Mouse (Mus musculus) left cerebral cortex, postnatal 36 days (tissue): ENCODE results near the gene Olfr1131. TPM values are rescaled to one million over a fixed set of nuclear protein-coding genes. Genes with fewer than 3 reads are reported as not detected.
"Not testable (repeated sequence)": the region's sequence is repeated elsewhere in the genome, so short reads cannot be mapped to it uniquely, and the experiment has no call there.

Source experiments
- DNase-seq, 2 experiments: peaks; one replicate each; pipeline ENCODE4 v3.0.0; 2021 to 2022; ENCODE audit warnings: low spot score in 2 of 2, mixed read lengths in 1 of 2
- intact Hi-C: fragments of 180-260 bp; cut with DNase I; formaldehyde crosslinking; loops from one replicate; pipeline ENCODE4 v1.15.1; 2025
- total RNA-seq, 2 experiments: library from RNA; stranded (reverse); gene quantifications; 2 replicates each; pipeline ENCODE4 v1.2.3; 2021

Gene Olfr1131
- not detected for total RNA-seq

DNA sequence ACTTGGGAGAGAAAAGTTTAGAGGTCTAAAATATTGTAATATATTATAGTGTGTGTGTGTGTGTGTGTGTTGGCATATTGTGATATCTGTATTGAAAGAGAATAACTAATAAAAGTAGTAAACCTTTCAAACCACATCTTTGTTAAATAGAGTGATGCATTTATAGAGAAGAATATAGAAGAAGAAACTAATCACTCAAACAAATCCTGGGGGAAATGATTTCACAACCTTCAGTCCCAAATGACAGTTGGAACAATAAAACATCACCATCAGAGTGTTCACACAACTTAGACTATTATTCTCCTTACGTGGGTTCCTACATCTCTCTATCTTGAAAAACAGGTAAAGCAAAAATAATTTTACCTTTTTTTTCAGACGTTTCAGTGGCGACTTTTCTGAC lies at the start of gene Olfr1131:
Olfr1131 (plus strand) TSS at position 301 of the 400 bp plus-strand sequence.
- no peak for DNase-seq
- intact Hi-C loops: no loop called here

DNA sequence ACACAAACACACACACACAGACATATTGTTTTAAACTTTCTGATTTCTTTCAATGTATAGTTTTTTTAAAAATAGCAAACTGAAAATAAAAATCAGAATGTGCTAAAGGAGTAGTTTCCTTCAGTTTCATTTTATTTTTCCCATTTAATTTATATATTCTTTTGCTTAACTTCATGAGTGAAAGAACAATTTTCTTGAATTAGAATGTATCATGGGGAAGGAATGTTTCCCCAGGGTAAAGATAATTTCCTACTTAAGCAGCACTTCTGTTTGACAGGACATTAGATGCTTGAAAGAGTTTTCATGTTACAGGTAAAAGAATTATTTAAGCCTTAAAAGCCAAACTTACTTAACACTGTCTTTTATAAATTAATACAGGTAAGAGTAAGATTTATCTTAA lies 21.0 kb upstream of the Olfr1131 start, which contains the start of gene Olfr1130:
Olfr1130 (plus strand) TSS at position 301 of the 400 bp plus-strand sequence.
- intact Hi-C loops, DNase-seq: not testable (repeated sequence)

DNA sequence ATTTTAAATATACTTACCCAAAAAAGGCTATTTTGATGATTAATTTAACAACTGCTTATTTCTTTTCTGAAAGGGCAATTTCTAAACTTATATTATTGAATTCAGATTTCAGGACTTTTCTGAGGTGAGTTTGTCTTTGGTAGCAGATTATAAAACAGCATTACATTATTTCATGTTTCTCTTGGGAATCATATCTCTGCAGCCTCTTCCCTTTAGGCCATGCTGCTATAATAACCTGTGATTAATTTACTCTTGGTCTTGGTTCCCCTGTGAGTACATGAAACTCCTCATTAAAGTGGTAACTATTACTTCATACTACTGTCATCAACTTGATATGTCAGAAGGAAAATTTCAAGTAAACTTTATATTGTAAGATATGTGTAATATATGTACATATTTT lies 10.5 kb downstream of the Olfr1131 start, which contains the start of gene Olfr1132:
Olfr1132 (minus strand) TSS at position 101 of the 400 bp plus-strand sequence.
- intact Hi-C loops: no loop called here
- DNase-seq: no peak

DNA sequence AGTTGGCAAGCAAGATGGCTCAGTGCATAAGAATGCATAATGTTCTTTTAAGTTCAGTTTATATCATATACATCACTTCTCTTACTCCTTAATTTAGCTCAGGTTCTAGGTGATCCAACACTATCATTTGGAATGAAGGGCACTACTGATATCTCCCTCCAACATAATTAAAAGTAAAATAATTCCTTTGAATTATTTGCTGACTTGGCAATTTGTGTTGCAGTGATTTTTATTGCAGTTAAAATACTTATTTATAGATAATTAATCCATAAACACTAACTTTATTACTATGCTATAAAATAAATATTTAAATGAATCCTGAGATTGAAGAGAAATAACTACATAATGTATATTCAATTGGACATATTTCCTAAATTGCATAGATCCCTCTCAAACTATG lies 15.5 kb downstream of the Olfr1131 start:
- no peak for DNase-seq
- intact Hi-C loops: no loop called here

DNA sequence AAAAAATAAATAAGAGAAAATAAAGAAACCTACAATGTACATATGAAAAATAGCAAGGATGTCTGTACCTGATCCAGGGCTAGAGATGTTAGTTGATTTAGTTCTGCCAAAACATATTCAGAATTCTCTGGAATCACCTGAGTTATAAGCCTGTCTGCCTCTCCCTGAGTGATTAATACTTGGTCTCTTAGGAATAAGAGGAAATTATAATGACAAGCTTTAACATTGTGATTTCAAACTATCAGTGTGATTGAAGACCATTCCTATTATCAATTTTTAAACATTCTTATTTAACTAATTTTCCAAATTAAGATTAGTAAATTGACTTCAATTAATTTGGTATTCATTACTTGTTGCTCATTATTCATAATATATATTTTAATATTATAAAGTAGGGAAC lies 20.4 kb downstream of the Olfr1131 start, which contains the start of gene Olfr1133:
Olfr1133 (minus strand) TSS at position 101 of the 400 bp plus-strand sequence.
- no peak for DNase-seq
- intact Hi-C loops: no loop called here

DNA sequence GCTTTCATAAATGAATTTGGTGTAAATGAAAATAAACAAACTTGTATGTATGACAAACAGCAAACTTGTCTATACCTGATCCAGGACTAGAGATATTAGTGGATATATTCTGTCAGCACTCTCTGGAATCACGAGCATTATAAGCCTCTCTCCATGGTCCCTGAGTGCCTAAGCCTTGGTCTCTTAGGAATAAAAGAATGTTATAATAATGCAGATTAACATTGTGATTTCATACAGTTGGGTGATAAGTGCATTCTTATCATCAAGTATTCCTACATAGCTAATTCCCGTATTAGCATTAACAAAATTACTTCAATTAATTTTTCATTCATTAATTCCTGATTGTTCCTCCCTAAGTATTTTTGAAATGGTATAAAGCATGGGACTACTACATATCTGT lies 31.5 kb downstream of the Olfr1131 start, which contains the start of gene Olfr1134:
Olfr1134 (minus strand) TSS at position 101 of the 400 bp plus-strand sequence.
- no peak for DNase-seq
- intact Hi-C loops: no loop called here

DNA sequence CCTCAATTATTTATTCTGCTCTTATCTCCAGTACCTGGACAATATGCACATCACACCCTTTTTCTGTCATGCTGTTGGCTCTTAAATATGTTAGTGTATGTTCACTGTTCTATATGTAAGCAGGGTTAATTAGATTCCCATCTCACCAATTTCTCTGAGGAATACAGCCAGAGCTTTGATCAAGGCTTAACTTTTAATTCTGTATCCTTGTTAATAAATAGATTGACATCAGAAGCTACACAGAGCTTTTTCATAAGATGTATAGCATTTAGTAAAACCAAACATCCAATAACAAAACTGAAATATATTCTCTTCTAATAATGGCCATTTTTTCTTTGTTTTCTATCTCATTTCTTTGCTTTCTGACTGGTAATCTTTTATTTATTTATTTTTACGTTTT lies 46.7 kb downstream of the Olfr1131 start, which contains the start of gene Olfr1135:
Olfr1135 (minus strand) TSS at position 101 of the 400 bp plus-strand sequence.
- intact Hi-C loops: no loop called here
- DNase-seq: no peak

Other genes with a start within 250 kb of the Olfr1131 start
- gene Olfr1122, start 241.3 kb upstream of the Olfr1131 start, total RNA-seq: under 1 TPM in 1 of 2 experiments, not detected in 1; 0.18 TPM
- not detected for gene Olfr1123, start 210.5 kb upstream of the Olfr1131 start, total RNA-seq
- not detected for gene Olfr1124, start 196.8 kb upstream of the Olfr1131 start, total RNA-seq
- gene Olfr1126, start 173.1 kb upstream of the Olfr1131 start, total RNA-seq: not detected
- gene Pramel7, start 130.0 kb upstream of the Olfr1131 start, total RNA-seq: not detected
- gene Pramel6, start 120.5 kb upstream of the Olfr1131 start, total RNA-seq: not detected
- gene Olfr153, start 95.3 kb upstream of the Olfr1131 start, total RNA-seq: not detected
- gene Olfr1128, start 81.6 kb upstream of the Olfr1131 start, total RNA-seq: not detected
- not detected for gene Olfr1129, start 53.2 kb upstream of the Olfr1131 start, total RNA-seq
- gene Olfr1130, start 20.9 kb upstream of the Olfr1131 start, total RNA-seq: not detected
- gene Olfr1132, start 10.4 kb downstream of the Olfr1131 start, total RNA-seq: not detected
- gene Olfr1133, start 20.3 kb downstream of the Olfr1131 start, total RNA-seq: not detected
- gene Olfr1134, start 31.4 kb downstream of the Olfr1131 start, total RNA-seq: not detected
- gene Olfr1135, start 46.6 kb downstream of the Olfr1131 start, total RNA-seq: not detected
- gene Olfr1136, start 66.8 kb downstream of the Olfr1131 start, total RNA-seq: not detected
- not detected for gene Olfr1137, start 86.1 kb downstream of the Olfr1131 start, total RNA-seq
- not detected for gene Olfr1138, start 112.9 kb downstream of the Olfr1131 start, total RNA-seq
- not detected for gene Olfr1140, start 116.6 kb downstream of the Olfr1131 start, total RNA-seq
- gene Olfr1141, start 126.9 kb downstream of the Olfr1131 start, total RNA-seq: not detected
- gene Olfr152, start 152.4 kb downstream of the Olfr1131 start, total RNA-seq: not detected
- not detected for gene Olfr1143, start 173.5 kb downstream of the Olfr1131 start, total RNA-seq
- not detected for gene Olfr1145, start 182.7 kb downstream of the Olfr1131 start, total RNA-seq
- not detected for gene Olfr1148, start 203.4 kb downstream of the Olfr1131 start, total RNA-seq
- gene Olfr1150-ps1, start 216.9 kb downstream of the Olfr1131 start, total RNA-seq: not detected
- not detected for gene Olfr1151, start 228.8 kb downstream of the Olfr1131 start, total RNA-seq
- gene Olfr1152, start 239.4 kb downstream of the Olfr1131 start, total RNA-seq: not detected